Mouse (Mus musculus) CH12.LX (cell line): ENCODE results near the gene Me3. TPM values are rescaled to one million over a fixed set of nuclear protein-coding genes. Genes with fewer than 3 reads are reported as not detected.
"Not testable (repeated sequence)": the region's sequence is repeated elsewhere in the genome, so short reads cannot be mapped to it uniquely, and the experiment has no call there.

Source experiments
- DNase-seq: peaks from one replicate; pipeline ENCODE4 v3.0.0-alpha.2; 2013; ENCODE audit errors: extremely low read depth
- H3K27ac ChIP-seq: 2 replicates; pipeline ENCODE4 v1.5.1; 2012; ENCODE audit warnings: low read depth, mild to moderate bottlenecking, control low read depth, moderate library complexity; ENCODE audit not compliant: insufficient read depth
- H3K27me3 ChIP-seq: replicated peaks from 2 replicates; pipeline ENCODE3; 2012; ENCODE audit warnings: inconsistent platforms
- H3K36me3 ChIP-seq, 2 experiments: replicated peaks in 1 of 2; 2 replicates each; pipeline versions ENCODE3 to v1.6.1; 2012; ENCODE audit warnings: inconsistent platforms in 1 of 2, low read length in 1 of 2, mild to moderate bottlenecking in 1 of 2, mixed read lengths in 1 of 2, moderate library complexity in 1 of 2; ENCODE audit not compliant: control insufficient read depth in 1 of 2, insufficient read depth in 1 of 2
- H3K4me1 ChIP-seq, 2 experiments: 2 replicates each; pipeline ENCODE4 v1.6.1; 2012; ENCODE audit warnings: inconsistent platforms in 1 of 2, moderate library complexity in 1 of 2; ENCODE audit not compliant: insufficient read depth in 2 of 2, control insufficient read depth in 1 of 2
- H3K4me2 ChIP-seq: 2 replicates; pipeline ENCODE4 v1.6.1; 2012; ENCODE audit warnings: low read depth, mild to moderate bottlenecking, control low read depth; ENCODE audit not compliant: poor library complexity, insufficient read depth, severe bottlenecking
- H3K4me3 ChIP-seq, 3 experiments: fragments of 150-350 bp in 1 of 3; sonication (generic) in 1 of 3; replicated peaks in 1 of 3; 2 replicates each; pipeline versions ENCODE3 to v1.5.1; 2011 to 2012; ENCODE audit warnings: low read depth in 2 of 3, low read length in 2 of 3, mild to moderate bottlenecking in 2 of 3, moderate library complexity in 2 of 3, control low read depth in 1 of 3, improper control_type of control experiment in 1 of 3, inconsistent platforms in 1 of 3, mixed read lengths in 1 of 3; ENCODE audit not compliant: poor library complexity in 1 of 3
- H3K79me2 ChIP-seq: replicated peaks from 2 replicates; pipeline ENCODE4 v1.6.1; 2012; ENCODE audit warnings: mild to moderate bottlenecking, moderate library complexity; ENCODE audit not compliant: control insufficient read depth, poor library complexity, insufficient read depth, severe bottlenecking; ENCODE audit errors: extremely low read depth
- H3K9ac ChIP-seq: 2 replicates; pipeline ENCODE4 v1.6.1; 2012; ENCODE audit warnings: low read depth, mild to moderate bottlenecking, control low read depth, moderate library complexity; ENCODE audit not compliant: insufficient read depth
- H3K9me3 ChIP-seq: replicated peaks from 2 replicates; pipeline ENCODE3; 2012; ENCODE audit warnings: low read length, inconsistent platforms, mixed read lengths
- BHLHE40 ChIP-seq: IDR thresholded peaks from 2 replicates; pipeline ENCODE4 v1.6.1; 2011; ENCODE audit warnings: mild to moderate bottlenecking, low read depth, low read length, improper control_type of control experiment
- CHD1 ChIP-seq: IDR thresholded peaks from 2 replicates; pipeline ENCODE4 v1.6.1; 2012; ENCODE audit warnings: low read depth, low read length, improper control_type of control experiment, inconsistent platforms
- CHD2 ChIP-seq: IDR thresholded peaks from 2 replicates; pipeline ENCODE4 v1.6.1; 2011; ENCODE audit warnings: low read length, improper control_type of control experiment
- ETS1 ChIP-seq: conservative IDR thresholded peaks from 2 replicates; pipeline ENCODE4 v1.6.1; 2012; ENCODE audit warnings: low read depth, mild to moderate bottlenecking, inconsistent platforms, low read length, improper control_type of control experiment, moderate library complexity
- HCFC1 ChIP-seq: IDR thresholded peaks from 2 replicates; pipeline ENCODE4 v1.6.1; 2012; ENCODE audit warnings: low read depth, mild to moderate bottlenecking, inconsistent platforms, low read length, improper control_type of control experiment
- MAFK ChIP-seq: IDR thresholded peaks from 2 replicates; pipeline ENCODE4 v1.6.1; 2011; ENCODE audit warnings: low read length, improper control_type of control experiment; ENCODE audit not compliant: insufficient replicate concordance
- MAX ChIP-seq: IDR thresholded peaks from 2 replicates; pipeline ENCODE4 v1.6.1; 2011; ENCODE audit warnings: low read length, improper control_type of control experiment
- MXI1 ChIP-seq: IDR thresholded peaks from 2 replicates; pipeline ENCODE4 v1.6.1; 2011; ENCODE audit warnings: mild to moderate bottlenecking, low read depth, low read length, improper control_type of control experiment
- MYC ChIP-seq: IDR thresholded peaks from 2 replicates; pipeline ENCODE4 v1.6.1; 2011; ENCODE audit warnings: low read depth, mild to moderate bottlenecking, improper control_type of control experiment, low read length
- PAX5 ChIP-seq: IDR thresholded peaks from 2 replicates; pipeline ENCODE4 v1.6.1; 2012; ENCODE audit warnings: low read length, inconsistent platforms, mixed read lengths
- POLR2A ChIP-seq: IDR thresholded peaks from 2 replicates; pipeline ENCODE4 v1.6.1; 2011; ENCODE audit warnings: low read depth, mild to moderate bottlenecking, improper control_type of control experiment, low read length
- RAD21 ChIP-seq: IDR thresholded peaks from 2 replicates; pipeline ENCODE4 v1.6.1; 2011; ENCODE audit warnings: low read depth, mild to moderate bottlenecking, low read length, improper control_type of control experiment, moderate library complexity
- RCOR1 ChIP-seq: conservative IDR thresholded peaks from 2 replicates; pipeline ENCODE4 v1.6.1; 2012; ENCODE audit warnings: low read depth, mild to moderate bottlenecking, inconsistent platforms, low read length, improper control_type of control experiment
- SIN3A ChIP-seq: IDR thresholded peaks from 2 replicates; pipeline ENCODE4 v1.6.1; 2012; ENCODE audit warnings: low read length, improper control_type of control experiment, inconsistent platforms
- SMC3 ChIP-seq: IDR thresholded peaks from 2 replicates; pipeline ENCODE4 v1.6.1; 2011; ENCODE audit warnings: low read depth, low read length, improper control_type of control experiment
- TBP ChIP-seq: conservative IDR thresholded peaks from 2 replicates; pipeline ENCODE4 v1.6.1; 2011; ENCODE audit warnings: low read depth, low read length, improper control_type of control experiment
- TCF12 ChIP-seq: IDR thresholded peaks from 2 replicates; pipeline ENCODE4 v1.6.1; 2014; ENCODE audit warnings: low read depth, mild to moderate bottlenecking, inconsistent platforms, low read length, improper control_type of control experiment
- UBTF ChIP-seq: IDR thresholded peaks from 2 replicates; pipeline ENCODE4 v1.6.1; 2012; ENCODE audit warnings: low read depth, mild to moderate bottlenecking, inconsistent platforms, low read length, improper control_type of control experiment, moderate library complexity
- USF2 ChIP-seq: conservative IDR thresholded peaks from 2 replicates; pipeline ENCODE4 v1.6.1; 2011; ENCODE audit warnings: low read depth, low read length, improper control_type of control experiment
- ZC3H11A ChIP-seq: IDR thresholded peaks from 2 replicates; pipeline ENCODE4 v1.6.1; 2012; ENCODE audit warnings: low read depth, mild to moderate bottlenecking, inconsistent platforms, low read length, improper control_type of control experiment
- ZNF384 ChIP-seq: IDR thresholded peaks from 2 replicates; pipeline ENCODE4 v1.6.1; 2012; ENCODE audit warnings: low read depth, low read length, improper control_type of control experiment, inconsistent platforms
- dilution Hi-C: fragments of 300-500 bp; cut with MboI; formaldehyde crosslinking; loops from 2 replicates; pipeline ENCODE4 v1.14.3; 2020; ENCODE audit warnings: low sequenced_read_pairs; ENCODE audit not compliant: extremely low pct_unique_long_range_greater_than_20kb, extremely low pct_ligation_motif_present
- in situ Hi-C: fragments of 300-500 bp; cut with MboI; formaldehyde crosslinking; loops from 3 replicates; pipeline ENCODE4 v1.14.3; 2019; ENCODE audit warnings: low sequenced_read_pairs, low pct_ligation_motif_present, low pct_unique_long_range_greater_than_20kb, mixed read lengths
- polyA plus RNA-seq: library from polyadenylated mRNA; unstranded; fragments of >175 nt; gene quantifications from 2 replicates; pipeline ENCODE4 v1.2.1, GENCODE M21; 2012; ENCODE audit warnings: low read depth; ENCODE audit not compliant: insufficient read length
- total RNA-seq, 2 experiments: library from RNA; depleted of rRNA; stranded (reverse); fragments of 300-350 nt in 1 of 2; fragments of >200 nt in 1 of 2; gene quantifications; 2 replicates each; pipeline ENCODE4 v1.2.3; 2012 to 2014

Me3 gene
- total and polyA plus RNA-seq, 3 experiments: not detected

DNA sequence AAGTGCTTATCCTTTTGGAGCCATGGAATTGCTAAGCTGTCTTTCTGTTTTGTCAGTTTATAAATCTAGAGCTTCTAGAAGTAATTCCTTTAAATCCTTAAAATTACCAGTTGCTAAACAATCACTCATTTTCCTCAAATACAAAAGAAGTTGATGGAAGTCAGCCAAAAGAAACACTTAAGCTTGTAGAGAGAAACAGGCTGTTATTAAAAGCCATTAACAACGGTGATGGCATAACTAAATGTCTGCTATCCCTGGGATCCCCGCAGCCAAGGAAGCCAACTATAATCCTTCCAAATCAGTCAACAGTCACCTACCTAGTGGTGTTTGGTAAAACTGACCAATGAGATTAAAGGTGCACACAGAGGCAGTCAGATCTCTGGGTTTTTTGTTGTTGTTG, 98.3 kb downstream of the Me3 start:
- no peaks in the 10 kb centered on the region for H3K36me3 ChIP-seq
- no peak overlapping the region for H3K27ac ChIP-seq
- H3K9me3 ChIP-seq: no peaks in the 10 kb centered on the region
- dilution Hi-C loops: no loop called here
- H3K27me3 ChIP-seq: no peaks in the 10 kb centered on the region
- H3K9ac ChIP-seq: no peak overlapping the region
- H3K79me2 ChIP-seq: no peaks in the 10 kb centered on the region
- no peak overlapping the region for H3K4me3 ChIP-seq
- H3K4me2 ChIP-seq: no peak overlapping the region
- DNase-seq: no peak
- H3K4me1 ChIP-seq: no peaks in the 10 kb centered on the region
- TF ChIP-seq CHD1: no peak
- TF ChIP-seq RCOR1: no peak
- TF ChIP-seq PAX5: no peak
- no peak for TF ChIP-seq CHD2
- no peak for TF ChIP-seq TCF12
- no peak for TF ChIP-seq MAFK
- TF ChIP-seq ZNF384: no peak
- no peak for TF ChIP-seq MAX
- no peak for TF ChIP-seq TBP
- TF ChIP-seq BHLHE40: no peak
- no peak for TF ChIP-seq MYC
- TF ChIP-seq SMC3: no peak
- TF ChIP-seq SIN3A: no peak
- TF ChIP-seq ETS1: no peak
- no peak for TF ChIP-seq HCFC1
- no peak for TF ChIP-seq POLR2A
- TF ChIP-seq USF2: no peak
- in situ Hi-C loops: no loop called here

DNA sequence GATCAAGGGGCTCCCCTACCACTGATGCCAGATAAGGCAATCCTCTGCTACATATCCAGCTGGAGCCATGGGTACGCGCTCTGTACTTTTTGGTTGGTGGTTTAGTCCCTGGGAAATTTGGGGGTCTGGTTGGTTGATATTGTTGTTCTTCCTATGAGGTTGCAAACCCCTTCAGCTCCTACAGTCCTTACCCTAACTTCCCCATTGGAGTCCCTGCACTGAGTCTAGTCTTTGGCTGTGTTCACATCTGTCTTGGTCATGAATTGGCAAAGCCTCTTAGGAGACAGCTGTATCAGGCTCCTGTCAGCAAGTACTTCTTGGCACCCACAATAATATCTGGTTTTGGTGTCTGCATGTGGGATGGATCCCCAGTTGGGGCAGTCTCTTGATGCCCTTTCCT, 98.9 kb downstream of the Me3 start:
- H3K9me3 ChIP-seq, H3K4me3 ChIP-seq, DNase-seq, H3K79me2 ChIP-seq, H3K4me1 ChIP-seq, dilution Hi-C loops, H3K36me3 ChIP-seq, H3K27ac ChIP-seq, H3K9ac ChIP-seq, H3K27me3 ChIP-seq, in situ Hi-C loops, H3K4me2 ChIP-seq: not testable (repeated sequence)

DNA sequence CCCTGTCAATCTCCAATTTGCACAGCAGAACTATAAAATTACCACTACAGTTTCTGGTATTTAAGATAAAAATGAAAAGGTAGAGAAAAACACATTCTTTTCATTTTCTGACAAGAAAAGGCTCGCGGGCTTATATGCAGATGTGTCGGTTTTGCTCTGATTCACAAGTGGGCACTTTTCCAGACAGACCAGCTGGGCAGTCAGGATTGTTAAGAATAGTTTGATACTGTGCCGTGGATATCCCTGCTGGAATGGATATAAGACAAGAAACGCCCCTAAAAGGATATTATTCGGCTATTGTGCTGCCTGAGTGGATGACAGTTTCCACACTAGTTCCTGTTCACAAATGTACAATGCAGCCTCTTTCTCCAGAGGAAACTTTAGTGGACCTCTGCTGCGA, 116.2 kb downstream of the Me3 start:
- Histone ChIP-seq H3K4me3 (no peak overlapping the region), H3K27me3 (no peaks in the 10 kb centered on the region), H3K36me3 (no peaks in the 10 kb centered on the region), H3K4me2 (no peak overlapping the region), H3K4me1 (peaks cover 0 to 8% of the 10 kb centered on the region in 2 experiments; a peak in 2 of 4 replicates), H3K9ac (no peak overlapping the region), H3K27ac (no peak overlapping the region), H3K79me2 (no peaks in the 10 kb centered on the region), H3K9me3 (no peaks in the 10 kb centered on the region)
- DNase-seq: no peak
- dilution Hi-C loops: no loop called here
- in situ Hi-C loops: no loop called here
- no peak for TF ChIP-seq RAD21
- no peak for TF ChIP-seq ZC3H11A
- no peak for TF ChIP-seq HCFC1
- TF ChIP-seq USF2: no peak
- TF ChIP-seq MAX: no peak
- TF ChIP-seq MYC: no peak
- TF ChIP-seq MXI1: no peak
- no peak for TF ChIP-seq UBTF
